Mouse (Mus musculus) heart, adult 2 months (tissue): ENCODE results near the gene Herc4. TPM values are rescaled to one million over a fixed set of nuclear protein-coding genes. Genes with fewer than 3 reads are reported as not detected.

Source experiments
- DNase-seq, 2 experiments: peaks; one replicate each; pipeline ENCODE4 v3.0.0; 2021
- H3K27ac ChIP-seq: fragments of 200-600 bp; 2 replicates; pipeline ENCODE4 v1.8.1; 2022
- H3K27me3 ChIP-seq: fragments of 200-500 bp; 2 replicates; pipeline ENCODE4 v1.6.1; 2012; ENCODE audit warnings: mild to moderate bottlenecking, low read length, inconsistent platforms, mixed read lengths; ENCODE audit not compliant: control insufficient read depth, insufficient read depth
- H3K36me3 ChIP-seq: fragments of 200-500 bp; 2 replicates; pipeline ENCODE4 v1.6.1; 2012; ENCODE audit warnings: low read length, inconsistent platforms; ENCODE audit not compliant: control insufficient read depth, insufficient read depth
- H3K4me1 ChIP-seq: fragments of 200-500 bp; 2 replicates; pipeline ENCODE4 v1.6.1; 2011; ENCODE audit warnings: low read length; ENCODE audit not compliant: control insufficient read depth, insufficient read depth
- H3K4me3 ChIP-seq: fragments of 200-600 bp; 2 replicates; pipeline ENCODE4 v1.8.1; 2022
- H3K79me2 ChIP-seq: fragments of 200-500 bp; replicated peaks from 2 replicates; pipeline ENCODE4 v1.6.1; 2012; ENCODE audit warnings: mild to moderate bottlenecking, inconsistent platforms, low read length, moderate library complexity, mixed read lengths; ENCODE audit not compliant: control insufficient read depth, insufficient read depth
- H3K9ac ChIP-seq: fragments of 200-500 bp; 2 replicates; pipeline ENCODE4 v1.6.1; 2012; ENCODE audit warnings: low read depth, mild to moderate bottlenecking, control low read depth, inconsistent platforms, low read length, mixed read lengths
- CTCF ChIP-seq: fragments of 200-600 bp; IDR thresholded peaks from 2 replicates; pipeline ENCODE4 v1.8.1; 2022; ENCODE audit warnings: antibody characterized with exemption, mild to moderate bottlenecking, moderate library complexity
- EP300 ChIP-seq: fragments of 200-500 bp; IDR thresholded peaks from 2 replicates; pipeline ENCODE4 v1.6.1; 2011; ENCODE audit warnings: low read depth, low read length, control low read depth; ENCODE audit not compliant: insufficient read depth
- POLR2A ChIP-seq: fragments of 200-500 bp; IDR thresholded peaks from 2 replicates; pipeline ENCODE4 v1.6.1; 2011; ENCODE audit warnings: mild to moderate bottlenecking, low read depth, low read length, control low read depth; ENCODE audit not compliant: insufficient read depth
- WGBS: fragments of 180-500 bp; shearing (Covaris S2); methylation state at CpG from one replicate; pipeline ENCODE4 v1.1.7; 2018; 5-methylcytosine and 5-hydroxymethylcytosine counted together
- intact Hi-C: fragments of 180-260 bp; cut with DNase I; formaldehyde crosslinking; loops from one replicate; pipeline ENCODE4 v1.15.1; 2025
- polyA plus RNA-seq: library from polyadenylated mRNA; depleted of rRNA; stranded (reverse); fragments of >200 nt; gene quantifications from 2 replicates; pipeline ENCODE4 v1.2.3, GENCODE M21; 2012
- total RNA-seq, 2 experiments: library from RNA; stranded (reverse); gene quantifications; 2 replicates each; pipeline ENCODE4 v1.2.3; 2021

Herc4 gene
- total and polyA plus RNA-seq, 3 experiments: 13.1 to 32.3 (median 30.2) TPM

DNA sequence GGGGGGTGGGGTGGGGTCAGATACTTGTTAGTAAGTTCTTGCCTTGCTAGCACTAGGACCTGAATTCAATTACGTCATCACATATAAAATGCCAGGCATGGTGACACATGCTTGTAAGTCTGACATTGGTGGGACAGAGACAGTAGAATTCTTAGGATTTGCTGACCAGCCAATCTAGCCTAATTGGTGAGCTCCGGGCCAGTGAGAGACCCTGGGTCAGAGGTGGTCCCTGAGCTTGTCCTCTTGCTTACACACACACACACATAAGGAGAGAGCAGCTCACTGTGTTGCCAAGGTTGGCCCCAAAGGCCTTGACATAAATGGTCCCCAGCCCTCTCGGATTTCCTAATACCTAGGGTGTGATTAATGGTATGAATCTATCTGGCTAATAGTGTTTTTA lies 36.2 kb downstream of the Herc4 start:
- TF ChIP-seq POLR2A: no peak
- TF ChIP-seq EP300: no peak
- TF ChIP-seq CTCF: no peak
- Histone ChIP-seq H3K9ac (no peak overlapping the region), H3K79me2 (no peaks in the 10 kb centered on the region), H3K4me3 (no peak overlapping the region), H3K27me3 (no peaks in the 10 kb centered on the region), H3K36me3 (no peaks in the 10 kb centered on the region), H3K27ac (no peak overlapping the region), H3K4me1 (no peaks in the 10 kb centered on the region)
- intact Hi-C loops: no loop called here
- WGBS: 91% methylated on average over 3 of the region's 3 CpGs
- DNase-seq: no peak

DNA sequence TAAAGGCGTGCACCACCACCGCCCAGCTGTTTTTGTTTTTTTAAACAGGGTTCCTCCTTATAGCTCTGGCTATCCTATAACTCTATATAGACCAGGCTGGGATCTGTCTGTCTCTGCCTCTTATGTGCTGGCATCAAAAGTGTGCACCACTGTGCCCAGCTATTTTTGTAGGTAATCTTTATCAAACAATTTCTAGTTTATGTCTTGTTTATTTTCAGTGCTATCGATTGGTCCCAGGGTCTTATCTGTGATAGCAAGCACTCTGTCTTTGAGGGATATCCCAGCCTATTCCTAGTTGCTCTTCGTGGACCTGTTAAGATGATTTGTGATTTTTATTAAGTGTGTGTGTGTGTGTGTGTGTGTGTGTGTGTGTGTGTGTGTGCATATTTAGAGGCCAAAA lies 38.8 kb downstream of the Herc4 start:
- Histone ChIP-seq H3K36me3 (no peaks in the 10 kb centered on the region), H3K79me2 (no peaks in the 10 kb centered on the region), H3K9ac (no peak overlapping the region), H3K27ac (no peak overlapping the region), H3K4me3 (no peak overlapping the region), H3K27me3 (no peaks in the 10 kb centered on the region), H3K4me1 (no peaks in the 10 kb centered on the region)
- intact Hi-C loops: no loop called here
- TF ChIP-seq EP300 (no peak), CTCF (no peak), POLR2A (no peak)
- WGBS: 76% methylated on average over 4 of the region's 4 CpGs
- DNase-seq: no peak

DNA sequence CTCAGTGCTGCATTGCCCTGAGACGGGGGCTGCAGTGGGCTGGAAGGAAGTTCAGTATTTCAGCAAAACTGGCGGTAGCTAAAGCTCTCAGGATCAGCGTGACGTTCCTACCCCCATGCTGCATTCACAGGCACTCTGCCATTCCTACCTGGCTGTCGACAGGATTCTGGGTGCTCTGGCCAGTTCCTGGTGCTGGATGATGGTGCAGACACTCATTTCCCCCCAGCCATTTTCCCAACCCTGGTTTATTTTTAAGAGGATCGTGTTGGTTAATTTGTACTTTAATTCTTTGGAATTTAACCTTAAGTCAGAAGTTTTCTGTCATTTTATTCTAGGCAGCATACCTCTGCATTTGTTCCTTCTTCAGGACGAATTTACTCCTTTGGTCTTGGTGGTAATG lies 39.2 kb downstream of the Herc4 start:
- Histone ChIP-seq H3K4me3 (no peak overlapping the region), H3K9ac (no peak overlapping the region), H3K27me3 (no peaks in the 10 kb centered on the region), H3K36me3 (no peaks in the 10 kb centered on the region), H3K27ac (no peak overlapping the region), H3K79me2 (no peaks in the 10 kb centered on the region), H3K4me1 (no peaks in the 10 kb centered on the region)
- intact Hi-C loops: no loop called here
- no peak for DNase-seq
- WGBS: 79% methylated on average over 7 of the region's 7 CpGs
- TF ChIP-seq POLR2A (no peak), EP300 (no peak), CTCF (no peak)

DNA sequence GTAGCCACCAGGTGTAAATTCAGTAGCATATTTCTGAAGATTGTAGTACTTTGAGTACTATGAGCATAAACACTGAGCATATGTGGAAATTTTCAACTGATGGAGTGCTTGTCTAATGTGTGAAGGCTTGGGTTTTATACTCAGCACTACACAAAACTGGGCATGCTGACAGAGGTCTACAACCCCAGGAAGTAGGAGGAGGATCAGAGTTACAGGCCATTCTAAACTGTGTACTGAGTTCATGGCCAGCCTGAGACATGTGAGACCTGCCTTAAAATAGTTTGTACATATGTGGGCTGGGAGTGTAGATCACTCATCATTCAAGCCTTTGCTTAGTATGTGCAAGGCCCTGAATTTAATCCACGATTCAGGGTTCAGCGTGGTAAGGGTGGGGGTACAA lies 58.7 kb downstream of the Herc4 start:
- WGBS: 87% methylated on average over 2 of the region's 2 CpGs
- Histone ChIP-seq H3K9ac (no peak overlapping the region), H3K79me2 (no peaks in the 10 kb centered on the region), H3K27ac (no peak overlapping the region), H3K36me3 (no peaks in the 10 kb centered on the region; the same call in 1 of the 2 replicates), H3K27me3 (no peaks in the 10 kb centered on the region), H3K4me3 (no peak overlapping the region), H3K4me1 (no peaks in the 10 kb centered on the region)
- DNase-seq: no peak
- no peak for TF ChIP-seq POLR2A
- intact Hi-C loops: no loop called here

DNA sequence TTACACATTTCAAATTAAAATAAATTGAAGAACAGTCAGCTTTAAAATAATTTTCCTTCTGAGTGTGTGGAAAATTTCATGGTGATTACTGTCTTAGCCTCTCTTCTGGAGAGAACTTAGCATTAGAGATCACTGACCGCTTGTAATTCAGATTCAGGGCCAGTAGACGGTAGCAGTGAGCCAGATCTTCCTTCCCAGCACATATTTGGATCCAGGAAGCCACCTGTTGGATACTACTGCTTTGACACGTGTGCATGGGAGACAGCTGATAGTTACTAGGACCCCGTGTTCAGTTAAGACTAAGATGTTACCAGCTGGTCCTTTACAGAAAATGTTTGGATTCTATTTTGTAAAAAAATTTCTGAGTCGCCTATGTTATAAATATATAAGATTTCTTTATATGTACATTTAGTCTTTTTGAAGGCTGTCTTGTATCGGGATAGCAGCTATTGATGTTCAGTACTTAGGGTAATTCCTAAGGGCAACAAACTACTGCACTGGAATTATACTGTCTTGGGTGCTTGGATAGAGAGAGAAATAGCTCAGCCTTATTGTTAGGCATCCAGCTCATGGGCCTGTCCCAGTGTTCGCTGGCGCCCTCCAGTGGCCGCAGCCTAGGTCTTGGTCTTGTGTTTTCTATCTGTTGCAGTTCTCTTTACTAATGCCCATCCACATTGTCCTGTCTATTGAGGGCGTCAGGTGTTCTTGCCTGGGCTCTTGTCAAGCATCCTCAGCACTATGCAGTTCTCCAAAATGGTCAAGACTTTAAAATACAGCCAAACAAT lies 65.2 kb downstream of the Herc4 start:
- Histone ChIP-seq H3K79me2 (no peaks in the 10 kb centered on the region), H3K36me3 (no peaks in the 10 kb centered on the region; the same call in 1 of the 2 replicates)
- TF ChIP-seq CTCF (peak; percentile 71), POLR2A (no peak), EP300 (no peak)

DNA sequence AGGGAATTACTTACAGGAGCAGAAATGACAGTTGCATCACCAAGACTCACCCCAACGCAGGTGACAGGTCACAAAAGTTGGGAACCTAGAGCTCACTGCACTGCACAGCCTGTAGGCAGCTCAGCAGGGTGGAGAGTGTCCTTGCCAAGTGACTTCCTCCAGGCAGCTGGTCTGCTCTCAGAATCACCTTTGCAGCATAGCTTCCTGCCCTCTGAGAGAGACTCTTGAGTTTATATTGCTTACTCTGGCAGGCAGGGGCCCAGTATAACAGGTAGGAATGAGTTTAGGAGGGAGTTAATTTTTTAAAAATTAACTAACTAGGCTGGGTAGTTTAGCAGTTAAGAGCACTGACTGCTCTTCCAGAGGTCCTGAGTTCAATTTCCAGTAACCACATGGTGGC lies 70.1 kb downstream of the Herc4 start:
- Histone ChIP-seq H3K27ac (no peak overlapping the region), H3K4me3 (no peak overlapping the region), H3K27me3 (no peaks in the 10 kb centered on the region), H3K9ac (no peak overlapping the region), H3K79me2 (no peaks in the 10 kb centered on the region), H3K4me1 (no peaks in the 10 kb centered on the region), H3K36me3 (peaks cover 2% of the 10 kb centered on the region)
- WGBS: 90% methylated on average over 1 of the region's 1 CpGs
- TF ChIP-seq POLR2A (no peak), EP300 (no peak), CTCF (no peak)
- no peak for DNase-seq
- intact Hi-C loops: no loop called here

More for the DNA sequence above, 65.2 kb downstream of the Herc4 start:
- 40% methylated on average over 10 of the region's 10 CpGs for WGBS
- Histone ChIP-seq H3K27ac (no peak overlapping the region), H3K4me1 (no peaks in the 10 kb centered on the region), H3K4me3 (no peak overlapping the region), H3K27me3 (no peaks in the 10 kb centered on the region), H3K9ac (no peak overlapping the region)
- peak; percentile 80 to 84 for DNase-seq
- intact Hi-C loops: loop anchor here (1.0 to 2.0 kb wide), 2 partner anchors 69 to 154 kb away; no protein-coding TSS in a partner anchor
